8 mouse cellular contexts compared by ENCODE assay signal in the genomic region with DNA sequence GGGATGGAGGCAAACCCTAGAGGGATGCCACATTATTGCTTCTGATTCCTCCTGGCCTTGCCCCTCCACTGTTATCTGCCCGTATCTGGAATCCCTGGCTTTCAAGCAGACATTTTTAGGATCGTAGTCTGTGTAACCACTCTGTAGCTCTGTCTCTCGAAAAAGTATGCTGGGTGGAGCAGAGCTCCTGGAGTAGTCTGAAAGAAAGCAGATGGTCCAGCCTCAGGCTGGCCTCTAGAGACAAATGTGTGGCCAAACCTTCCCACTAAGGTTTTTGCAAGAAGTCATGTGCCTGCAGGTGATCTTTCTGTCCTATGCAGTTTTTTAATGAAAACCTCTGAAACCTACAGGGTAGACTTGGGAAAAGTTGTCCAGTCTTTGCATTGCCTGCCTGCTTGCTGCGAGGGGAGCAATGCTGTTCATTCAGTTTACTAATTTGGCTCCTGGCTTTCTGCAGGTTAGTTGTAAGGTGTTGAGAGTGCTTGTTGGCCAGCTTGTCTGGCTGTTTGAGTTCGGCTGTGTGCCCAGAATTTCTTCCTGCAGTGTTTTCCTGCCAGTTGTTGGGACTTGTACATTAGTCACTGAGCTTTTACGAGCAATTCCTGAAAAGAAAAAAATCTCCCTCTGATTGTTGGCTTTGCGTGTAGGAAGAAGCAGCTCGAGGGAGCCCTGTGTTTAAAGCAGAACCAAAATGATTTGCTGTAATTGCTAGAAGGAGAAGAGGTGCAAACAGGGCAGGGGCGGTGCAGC. TPM values are rescaled to one million over a fixed set of nuclear protein-coding genes. Genes with fewer than 3 reads are reported as not detected.
DNase-seq lines count a peak whose midpoint lies in the region; ATAC-seq and TF ChIP-seq lines count a peak whose summit lies in the region.

No protein-coding gene starts in this region.

- H3K36me3 ChIP-seq in forebrain, postnatal 0 days (ENCODE audit: insufficient read depth) = no peaks in the 10 kb centered on the region
- H3K36me3 ChIP-seq in lung, embryonic 15.5 days = no peaks in the 10 kb centered on the region
- no peaks in the 10 kb centered on the region for H3K36me3 ChIP-seq in stomach, embryonic 16.5 days (ENCODE audit: control insufficient read depth, insufficient read depth, low read length)

- CTCF ChIA-PET in Patski (lab: Charles Lee) = interaction anchor here (1.2 to 6.6 kb wide), 4 partner anchors 8 to 36 kb away, joined by 3 to 39 read pairs (median 8); partner anchors contain the start of gene Rimbp3

- TF ChIP-seq CTCF in Patski (IDR thresholded peaks at IDR 0.05) = no peak
- no peak for TF ChIP-seq CTCF in forebrain, postnatal 0 days (IDR thresholded peaks at IDR 0.05; ENCODE audit: low read depth)

- H3K9ac ChIP-seq in forebrain, postnatal 0 days = peak overlapping the region; percentile 95
- peak overlapping the region; percentile 85; the same call in 1 of the 2 replicates for H3K9ac ChIP-seq in lung, embryonic 15.5 days
- H3K9ac ChIP-seq in stomach, embryonic 16.5 days (ENCODE audit: low read length) = peak overlapping the region; percentile 95

- ATAC-seq in Patski = peak; percentile 12
- no peak for ATAC-seq in forebrain, postnatal 0 days
- no peak for ATAC-seq in lung, embryonic 15.5 days (ENCODE audit: borderline replicate concordance, extremely low read depth, low FRiP score, low TSS enrichment)
- no peak for ATAC-seq in stomach, embryonic 16.5 days (ENCODE audit: insufficient read depth, low FRiP score)

- H3K9me3 ChIP-seq in forebrain, postnatal 0 days (ENCODE audit: low read length) = no peaks in the 10 kb centered on the region
- no peaks in the 10 kb centered on the region for H3K9me3 ChIP-seq in lung, embryonic 15.5 days
- H3K9me3 ChIP-seq in stomach, embryonic 16.5 days (replicated peaks; ENCODE audit: control insufficient read depth, low read length) = no peaks in the 10 kb centered on the region

- WGBS in forebrain, postnatal 0 days = 29% methylated on average over 9 of the region's 9 CpGs
- 21% methylated on average over 9 of the region's 9 CpGs for WGBS in lung, embryonic 15.5 days
- WGBS in stomach, embryonic 16.5 days = 19% methylated on average over 9 of the region's 9 CpGs

- peak; percentile 28 to 76 for DNase-seq in frontal cortex, adult 2 months (ENCODE audit: extremely low spot score in 1 of 2, low spot score in 1 of 2)
- DNase-seq in frontal cortex, postnatal 14 days (ENCODE audit: low spot score in 2 of 2) = no peak
- peak; percentile 43 for DNase-seq in Patski (ENCODE audit: low read depth, low spot score)
- DNase-seq in forebrain, postnatal 0 days = peak; percentile 24
- peak; percentile 67 for DNase-seq in kidney, adult 9 months
- no peak for DNase-seq in retina, postnatal 1 day

- POLR2A ChIA-PET in Patski (lab: Charles Lee) = interaction anchor here (0.5 kb wide), 1 partner anchor 685 kb away, joined by 5 read pairs; no protein-coding TSS in a partner anchor

- H3K4me2 ChIP-seq in forebrain, postnatal 0 days (ENCODE audit: low read depth) = peak overlapping the region; percentile 84
- peak overlapping the region; percentile 91 for H3K4me2 ChIP-seq in lung, embryonic 15.5 days
- peak overlapping the region; percentile 94 for H3K4me2 ChIP-seq in stomach, embryonic 16.5 days (ENCODE audit: low read depth, low read length)

- H3K4me3 ChIP-seq in forebrain, postnatal 0 days (ENCODE audit: low read depth, low read length) = peak overlapping the region; percentile 96
- peak overlapping the region; percentile 84 for H3K4me3 ChIP-seq in lung, embryonic 15.5 days
- H3K4me3 ChIP-seq in stomach, embryonic 16.5 days (replicated peaks; ENCODE audit: low read length) = peak overlapping the region; percentile 86

- H3K27me3 ChIP-seq in Patski = no peaks in the 10 kb centered on the region
- no peaks in the 10 kb centered on the region for H3K27me3 ChIP-seq in forebrain, postnatal 0 days (ENCODE audit: insufficient read depth, low read length)
- no peaks in the 10 kb centered on the region for H3K27me3 ChIP-seq in lung, embryonic 15.5 days
- H3K27me3 ChIP-seq in stomach, embryonic 16.5 days (ENCODE audit: control insufficient read depth, insufficient read depth, low read length) = no peaks in the 10 kb centered on the region

- H3K4me1 ChIP-seq in forebrain, postnatal 0 days (ENCODE audit: insufficient read depth) = peaks cover 13% of the 10 kb centered on the region
- H3K4me1 ChIP-seq in lung, embryonic 15.5 days = peaks cover 53% of the 10 kb centered on the region
- H3K4me1 ChIP-seq in stomach, embryonic 16.5 days (ENCODE audit: control insufficient read depth, insufficient read depth, low read length) = peaks cover 40% of the 10 kb centered on the region

- no peak overlapping the region for H3K27ac ChIP-seq in forebrain, postnatal 0 days (ENCODE audit: low read depth, low read length)
- peak overlapping the region; percentile 25 for H3K27ac ChIP-seq in lung, embryonic 15.5 days
- peak overlapping the region; percentile 73 for H3K27ac ChIP-seq in stomach, embryonic 16.5 days (ENCODE audit: low read length)

- in situ Hi-C loops in Patski (cut with MboI; ENCODE audit: low pct_unique_long_range_greater_than_20kb) = no loop called here

RNA-seq across cellular contexts. Expression of gene Hic2, which starts 1.7 kb away (rescaled TPM):
- polyA plus RNA-seq in frontal cortex, adult 2 months (2012; rRNA removed) = 5.8 and 6.1 TPM in 2 replicates
- polyA plus RNA-seq in Patski (2021) = 1.6 TPM
- total RNA-seq in forebrain, postnatal 0 days (2014; rRNA removed) = 10.4 and 14.9 TPM in 2 replicates
- polyA plus RNA-seq in forebrain, postnatal 0 days (2015; fragmentation: Nextera tagmentation; extraction: Ambion mirVana) = 2.7 and 4.3 TPM in 2 replicates
- polyA plus RNA-seq in lung, embryonic 15.5 days (2015; fragmentation: Nextera tagmentation; extraction: Ambion mirVana) = 4.3 TPM in 2 replicates
- polyA plus RNA-seq in stomach, embryonic 16.5 days (2015; fragmentation: Nextera tagmentation; extraction: Ambion mirVana) = 4.5 and 4.9 TPM in 2 replicates

RNA-seq across cellular contexts. Expression of gene Rimbp3, which starts 26.7 kb away (rescaled TPM):
- polyA plus RNA-seq in frontal cortex, adult 2 months (2012; rRNA removed) = 0.69 and 0.96 TPM in 2 replicates
- polyA plus RNA-seq in Patski (2021) = 0.05 TPM
- total RNA-seq in forebrain, postnatal 0 days (2014; rRNA removed) = 3.0 and 3.3 TPM in 2 replicates
- polyA plus RNA-seq in forebrain, postnatal 0 days (2015; fragmentation: Nextera tagmentation; extraction: Ambion mirVana) = 0.92 and 1.3 TPM in 2 replicates
- polyA plus RNA-seq in lung, embryonic 15.5 days (2015; fragmentation: Nextera tagmentation; extraction: Ambion mirVana) = 0.21 and 0.24 TPM in 2 replicates
- 0.44 and 0.57 TPM in 2 replicates for polyA plus RNA-seq in stomach, embryonic 16.5 days (2015; fragmentation: Nextera tagmentation; extraction: Ambion mirVana)

RNA-seq across cellular contexts. Expression of gene Ube2l3, which starts 32.6 kb away (rescaled TPM):
- polyA plus RNA-seq in frontal cortex, adult 2 months (2012; rRNA removed) = 131 and 136 TPM in 2 replicates
- polyA plus RNA-seq in Patski (2021) = 181 TPM
- total RNA-seq in forebrain, postnatal 0 days (2014; rRNA removed) = 127 and 136 TPM in 2 replicates
- 330 and 371 TPM in 2 replicates for polyA plus RNA-seq in forebrain, postnatal 0 days (2015; fragmentation: Nextera tagmentation; extraction: Ambion mirVana)
- polyA plus RNA-seq in lung, embryonic 15.5 days (2015; fragmentation: Nextera tagmentation; extraction: Ambion mirVana) = 345 and 355 TPM in 2 replicates
- polyA plus RNA-seq in stomach, embryonic 16.5 days (2015; fragmentation: Nextera tagmentation; extraction: Ambion mirVana) = 320 and 331 TPM in 2 replicates

RNA-seq across cellular contexts. Expression of gene Tmem191c, which starts 40.8 kb away (rescaled TPM):
- polyA plus RNA-seq in frontal cortex, adult 2 months (2012; rRNA removed) = 338 and 351 TPM in 2 replicates
- 9.2 TPM for polyA plus RNA-seq in Patski (2021)
- total RNA-seq in forebrain, postnatal 0 days (2014; rRNA removed) = 55.2 and 71.0 TPM in 2 replicates
- 36.2 and 53.5 TPM in 2 replicates for polyA plus RNA-seq in forebrain, postnatal 0 days (2015; fragmentation: Nextera tagmentation; extraction: Ambion mirVana)
- 10.2 and 12.2 TPM in 2 replicates for polyA plus RNA-seq in lung, embryonic 15.5 days (2015; fragmentation: Nextera tagmentation; extraction: Ambion mirVana)
- 13.4 and 16.3 TPM in 2 replicates for polyA plus RNA-seq in stomach, embryonic 16.5 days (2015; fragmentation: Nextera tagmentation; extraction: Ambion mirVana)

Comparison
In these comparisons a context has a peak if more than half of its experiments do, and no peak if none do; other contexts are left out.
1. DNase-seq: peak in frontal cortex, adult 2 months (2 of 2), Patski (single experiment), forebrain, postnatal 0 days (single experiment) and kidney, adult 9 months (single experiment); none in frontal cortex, postnatal 14 days (0 of 2) and retina, postnatal 1 day (single experiment).
2. Peak in every context shown above with its lines, with median percentiles within 50 percentile points of each other: H3K4me2 ChIP-seq, H3K4me3 ChIP-seq and H3K9ac ChIP-seq.